Mouse (Mus musculus) liver, embryonic 14.5 days (tissue): ENCODE measurements around the gene Gtf2f2.

Experiments used
- CTCF ChIP-seq: IDR thresholded peaks from 2 replicates; pipeline ENCODE4 v1.5.1; 2016; ENCODE audit warnings: antibody characterized with exemption, low read depth, control low read depth
- EP300 ChIP-seq: IDR thresholded peaks from 2 replicates; pipeline ENCODE4 v1.6.1; 2016; ENCODE audit warnings: antibody characterized with exemption, low read depth

DNA sequence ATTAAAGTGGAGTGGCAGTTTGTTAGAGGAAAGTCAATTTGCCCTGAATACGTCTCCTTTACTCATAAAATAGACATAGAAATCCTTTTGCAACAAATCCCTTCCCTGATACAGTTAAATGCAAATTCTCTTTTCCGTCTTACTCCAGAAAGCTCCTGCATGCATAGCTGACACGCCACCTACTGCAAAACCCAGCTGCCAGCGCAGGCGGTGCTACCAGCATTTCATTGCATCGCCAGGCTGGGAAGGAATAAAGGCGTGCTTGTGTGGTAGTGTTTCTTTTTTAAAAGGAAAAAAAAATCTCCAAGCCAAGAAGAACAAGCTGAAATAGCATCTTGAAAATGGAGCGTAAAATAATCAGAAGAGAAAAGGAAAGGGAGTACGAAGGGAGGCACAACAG lies 48.4 kb downstream of the Gtf2f2 start:
- TF ChIP-seq CTCF (no peak), EP300 (no peak)
